Mouse (Mus musculus): ENCODE results near the gene Myzap.
"Not testable (repeated sequence)": the region's sequence is repeated elsewhere in the genome, so short reads cannot be mapped to it uniquely, and the experiment has no call there.

The Myzap gene

GRCm38 (mm10) chr9:71483872-71484271 lies 108.3 kb downstream of the Myzap start:
- not testable (repeated sequence) for DNase-seq (ENCODE audit: low read depth, low spot score)

- no peak for DNase-seq (ENCODE audit: low read depth, low spot score)
Observed at GRCm38 (mm10) chr9:71480305-71480704, 111.9 kb downstream of the Myzap start.

- DNase-seq (ENCODE audit: low read depth, low spot score) = no peak
Observed at GRCm38 (mm10) chr9:71479413-71479812, 112.7 kb downstream of the Myzap start.

GRCm38 (mm10) chr9:71478596-71478995 lies 113.6 kb downstream of the Myzap start:
- DNase-seq (ENCODE audit: low read depth, low spot score) = no peak

- DNase-seq (ENCODE audit: low read depth, low spot score) = no peak
Observed at GRCm38 (mm10) chr9:71476601-71477000, 115.6 kb downstream of the Myzap start.

GRCm38 (mm10) chr9:71475536-71475935 lies 116.6 kb downstream of the Myzap start:
- no peak for DNase-seq (ENCODE audit: low read depth, low spot score)

GRCm38 (mm10) chr9:71467434-71467833 lies 124.7 kb downstream of the Myzap start:
- DNase-seq (ENCODE audit: low read depth, low spot score) = no peak

- DNase-seq (ENCODE audit: low read depth, low spot score) = no peak
Observed at GRCm38 (mm10) chr9:71466111-71466510, 126.0 kb downstream of the Myzap start.

- DNase-seq (ENCODE audit: low read depth, low spot score) = no peak
Observed at GRCm38 (mm10) chr9:71463072-71463667, 129.0 kb downstream of the Myzap start.

GRCm38 (mm10) chr9:71456738-71457137 lies 135.4 kb downstream of the Myzap start:
- DNase-seq (ENCODE audit: low read depth, low spot score) = peak; percentile 34

All from embryo, embryonic 11.5 days (tissue).